Mouse (Mus musculus): ENCODE measurements around the gene Klhl29. TPM values are rescaled to one million over a fixed set of nuclear protein-coding genes. Genes with fewer than 3 reads are reported as not detected.

Gene Klhl29
- total and polyA plus RNA-seq, 3 experiments, result not detected

DNA sequence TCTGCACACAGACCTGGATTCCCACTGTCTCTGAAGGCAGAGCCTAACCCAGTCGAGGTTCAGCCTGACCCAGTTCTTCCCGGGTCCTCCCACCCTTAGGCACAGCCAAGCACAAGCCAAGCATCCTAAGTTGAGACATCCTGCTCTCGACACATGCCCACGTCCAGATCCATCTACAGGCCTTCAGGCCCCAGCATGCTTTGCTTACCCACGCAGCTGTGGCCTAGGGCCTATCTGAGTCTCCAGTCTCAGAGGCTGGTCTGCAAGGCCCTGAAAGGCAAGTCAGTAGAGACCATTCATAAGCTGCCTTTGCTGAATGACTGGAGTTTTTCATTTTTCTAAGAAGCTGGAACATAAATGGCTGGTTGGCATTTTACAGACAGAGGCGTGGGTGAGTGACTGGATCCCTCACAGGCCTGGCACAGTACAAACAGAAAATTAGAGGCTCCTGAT is 35.3 kb downstream of the Klhl29 start:
- no peaks in the 10 kb centered on the region for H3K9me3 ChIP-seq (replicated peaks; ENCODE audit: insufficient read depth, low read length)
- H3K27ac ChIP-seq (ENCODE audit: control insufficient read depth, low read depth, low read length), result no peak overlapping the region
- no peaks in the 10 kb centered on the region for H3K79me2 ChIP-seq (ENCODE audit: control insufficient read depth, insufficient read depth, low read length, poor library complexity)
- H3K9ac ChIP-seq (ENCODE audit: control insufficient read depth, low read depth, low read length, poor library complexity, severe bottlenecking), result no peak overlapping the region
- no peaks in the 10 kb centered on the region for H3K36me3 ChIP-seq (ENCODE audit: control insufficient read depth in 1 of 2, insufficient read depth in 2 of 2, low read length in 2 of 2)
- no peak for DNase-seq (ENCODE audit: low read depth, low spot score)
- no peak overlapping the region for H3K4me3 ChIP-seq (ENCODE audit: control insufficient read depth in 1 of 2, insufficient read depth in 1 of 2, low read depth in 2 of 2, low read length in 2 of 2)
- H3K27me3 ChIP-seq (ENCODE audit: control insufficient read depth in 1 of 2, insufficient read depth in 2 of 2, low read length in 2 of 2), result no peaks in the 10 kb centered on the region
- TF ChIP-seq ETS1 (IDR thresholded peaks at IDR 0.05; ENCODE audit: low read depth, low read length) (no peak), TAL1 (IDR thresholded peaks at IDR 0.05; ENCODE audit: low read length) (no peak), RCOR1 (IDR thresholded peaks at IDR 0.05; ENCODE audit: low read depth, low read length) (no peak), GABPA (IDR thresholded peaks at IDR 0.05; ENCODE audit: low read depth, low read length) (no peak), ZKSCAN1 (IDR thresholded peaks at IDR 0.05; ENCODE audit: low read depth, low read length) (no peak), USF1 (IDR thresholded peaks at IDR 0.05; ENCODE audit: low read depth, low read length) (no peak), BHLHE40 (IDR thresholded peaks at IDR 0.05; ENCODE audit: borderline replicate concordance, low read depth, low read length) (no peak), UBTF (IDR thresholded peaks at IDR 0.05; ENCODE audit: borderline replicate concordance, insufficient read depth, low read depth, low read length) (no peak), MAFK (IDR thresholded peaks at IDR 0.05; ENCODE audit: borderline replicate concordance, low read depth, low read length) (no peak), MYB (IDR thresholded peaks at IDR 0.05; ENCODE audit: low read depth, low read length) (no peak), MAZ (IDR thresholded peaks at IDR 0.05; ENCODE audit: low read depth, low read length) (no peak), RAD21 (IDR thresholded peaks at IDR 0.05; ENCODE audit: low read depth, low read length) (no peak), POLR2AphosphoS2 (IDR thresholded peaks at IDR 0.05; ENCODE audit: low read length) (no peak), E2F4 (IDR thresholded peaks at IDR 0.05; ENCODE audit: borderline replicate concordance, low read depth, low read length) (no peak), EP300 (IDR thresholded peaks at IDR 0.05; ENCODE audit: low read depth in 1 of 2, low read length in 2 of 2) (no peak), POLR2A (IDR thresholded peaks at IDR 0.05; ENCODE audit: control insufficient read depth in 1 of 2, insufficient read depth in 1 of 2, low read depth in 1 of 2, low read length in 2 of 2, poor library complexity in 1 of 2) (no peak), CHD1 (IDR thresholded peaks at IDR 0.05; ENCODE audit: low read depth, low read length) (no peak), ZNF384 (IDR thresholded peaks at IDR 0.05; ENCODE audit: low read depth, low read length) (no peak), GATA1 (IDR thresholded peaks at IDR 0.05; ENCODE audit: low read depth, low read length) (no peak), USF2 (IDR thresholded peaks at IDR 0.05; ENCODE audit: borderline replicate concordance in 1 of 2, insufficient read depth in 1 of 2, low read depth in 1 of 2, low read length in 2 of 2) (no peak)
- no peaks in the 10 kb centered on the region for H3K4me1 ChIP-seq (ENCODE audit: control insufficient read depth in 1 of 2, insufficient read depth in 2 of 2, low read length in 2 of 2)
